Mouse (Mus musculus): ENCODE results near the gene Tecpr1.
A peak's percentile ranks its signal among the peaks of the same experiment; 100 is the strongest.

Gene Tecpr1

GRCm38 (mm10) chr5:144251876-144252577, 28.6 kb upstream of the Tecpr1 start:
- DNase-seq (ENCODE audit: low read depth) = no peak

DNA sequence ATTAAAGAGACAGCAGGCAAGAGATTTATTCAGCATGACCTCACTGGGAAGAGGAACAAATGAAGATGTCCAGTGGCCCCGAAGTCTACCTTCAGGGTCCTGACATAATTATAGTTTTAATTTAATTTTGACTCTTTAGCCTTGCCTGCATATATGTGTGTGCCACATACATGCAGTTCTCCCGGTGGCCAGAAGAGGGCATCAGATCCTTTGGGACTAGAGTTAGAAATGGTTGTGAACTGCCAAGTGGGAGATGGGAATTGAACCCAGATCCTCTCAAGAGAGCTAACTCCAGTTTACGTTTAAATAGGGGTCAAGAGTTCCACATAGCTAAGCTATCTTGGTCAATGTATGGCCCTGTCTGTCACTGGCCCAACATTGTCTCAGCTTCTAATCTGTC, 26.5 kb upstream of the Tecpr1 start:
- DNase-seq (ENCODE audit: low read depth) = no peak

GRCm38 (mm10) chr5:144247906-144248585, 24.6 kb upstream of the Tecpr1 start:
- DNase-seq (ENCODE audit: low read depth) = peak; percentile 44

- DNase-seq (ENCODE audit: low read depth) = no peak
These were observed 23.9 kb upstream of the Tecpr1 start for GRCm38 (mm10) chr5:144247307-144247706.

DNA sequence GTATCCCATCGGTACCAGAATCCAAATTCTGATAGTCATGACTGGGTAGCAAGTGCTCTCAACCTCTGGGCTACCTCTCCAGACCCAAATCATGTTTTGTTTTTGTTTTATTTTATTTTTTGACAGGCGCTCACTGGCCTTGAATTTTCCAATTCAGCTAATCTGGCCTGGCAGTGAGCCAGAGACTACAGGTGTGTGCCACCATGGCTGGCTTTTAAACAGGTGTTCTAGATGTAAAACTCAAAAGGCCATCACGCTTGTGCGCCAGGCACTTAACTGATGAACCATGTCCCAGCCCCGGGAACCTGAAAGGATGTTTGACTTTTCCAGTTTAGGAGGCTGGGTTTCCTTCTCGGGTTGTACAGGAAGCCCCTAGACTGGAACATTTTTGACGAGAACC, 23.3 kb upstream of the Tecpr1 start:
- no peak for DNase-seq (ENCODE audit: low read depth)

- DNase-seq (ENCODE audit: low read depth) = no peak
These were observed 22.2 kb upstream of the Tecpr1 start for GRCm38 (mm10) chr5:144245592-144245991.

DNA sequence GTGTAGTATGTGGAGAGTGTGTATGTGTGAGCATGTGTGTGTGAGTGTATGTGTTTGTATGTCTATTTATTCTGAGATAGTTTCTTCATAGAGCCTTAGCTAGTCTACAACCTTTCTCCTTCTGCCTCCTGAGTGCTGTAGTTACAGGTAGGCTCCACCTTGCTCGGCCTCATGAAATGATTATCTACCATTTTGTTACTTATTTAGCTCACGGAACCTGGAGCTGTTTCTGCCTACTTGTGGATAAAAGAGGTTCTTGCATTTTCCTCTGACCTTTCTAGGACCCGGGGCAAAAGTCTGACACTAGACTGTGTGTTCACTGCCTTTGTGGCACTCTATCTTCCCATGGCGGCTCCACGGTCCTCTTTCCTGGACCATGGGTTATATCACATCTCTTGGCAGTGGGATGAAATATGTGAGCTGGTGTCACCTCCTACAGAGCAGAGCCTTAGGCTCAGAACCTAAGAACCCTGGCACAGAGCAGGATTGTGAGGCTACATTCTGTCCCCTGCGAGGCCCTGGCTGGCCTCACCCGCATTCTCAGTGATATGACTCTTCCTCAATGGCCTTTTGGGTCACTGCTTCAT, 20.6 kb upstream of the Tecpr1 start, which contains the start of gene Bri3:
TSS of gene Bri3 (plus strand) at position 537 of the 587 bp plus-strand sequence.
- no peak for DNase-seq (ENCODE audit: low read depth)

GRCm38 (mm10) chr5:144238969-144239368, 15.6 kb upstream of the Tecpr1 start:
- no peak for DNase-seq (ENCODE audit: low read depth)

- no peak for DNase-seq (ENCODE audit: low read depth)
These were observed 11.3 kb upstream of the Tecpr1 start for GRCm38 (mm10) chr5:144234714-144235113.

- DNase-seq (ENCODE audit: low read depth) = no peak
These were observed 10.8 kb upstream of the Tecpr1 start for GRCm38 (mm10) chr5:144234222-144234621.

DNA sequence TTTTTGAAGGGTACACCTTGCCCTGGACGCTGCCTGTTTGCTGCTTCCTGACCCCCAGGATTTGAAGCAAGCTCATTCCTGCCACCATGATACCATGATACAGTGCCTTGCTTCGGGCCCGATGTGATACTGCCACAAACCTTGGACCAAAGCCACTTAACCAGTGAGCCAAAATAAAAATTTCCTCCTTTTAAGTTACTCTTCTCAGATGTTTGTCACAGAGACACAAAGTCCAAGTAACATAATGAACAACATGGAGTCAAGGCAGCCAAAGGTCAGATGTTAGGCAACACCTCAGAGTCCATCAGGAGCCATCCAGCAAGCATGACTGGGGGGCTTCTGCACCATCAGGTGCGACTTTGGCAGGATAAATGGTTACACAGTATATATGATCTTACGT, 9.1 kb upstream of the Tecpr1 start:
- no peak for DNase-seq (ENCODE audit: low read depth)

DNA sequence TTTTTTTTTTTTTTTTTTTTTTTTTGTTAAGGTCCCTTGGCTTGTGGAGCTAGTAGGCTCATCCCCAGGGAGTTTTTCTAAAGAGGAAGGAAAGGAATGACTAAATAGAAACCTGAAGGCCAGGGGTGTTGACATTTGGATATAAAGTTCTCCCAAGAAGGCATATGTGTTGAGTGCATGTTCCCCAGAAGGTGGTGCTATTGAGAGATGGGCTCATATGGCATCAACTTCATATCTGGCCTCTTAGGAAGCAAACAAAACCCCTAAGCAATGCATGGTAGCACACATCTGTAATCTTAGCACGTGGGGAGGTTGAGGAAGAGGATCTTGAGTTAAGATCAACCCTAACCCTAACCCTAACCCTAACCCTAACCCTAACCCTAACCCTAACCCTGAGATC, 8.0 kb upstream of the Tecpr1 start:
- DNase-seq (ENCODE audit: low read depth) = peak; percentile 68

- no peak for DNase-seq (ENCODE audit: low read depth)
These were observed 6.8 kb upstream of the Tecpr1 start for GRCm38 (mm10) chr5:144230216-144230615.

- DNase-seq (ENCODE audit: low read depth) = no peak
These were observed 2.8 kb upstream of the Tecpr1 start for GRCm38 (mm10) chr5:144226220-144226619.

GRCm38 (mm10) chr5:144223899-144224816, 743 bp upstream of the Tecpr1 start:
- DNase-seq (ENCODE audit: low read depth) = no peak

GRCm38 (mm10) chr5:144222811-144223502, 458 bp downstream of the Tecpr1 start:
- DNase-seq (ENCODE audit: low read depth) = no peak

DNA sequence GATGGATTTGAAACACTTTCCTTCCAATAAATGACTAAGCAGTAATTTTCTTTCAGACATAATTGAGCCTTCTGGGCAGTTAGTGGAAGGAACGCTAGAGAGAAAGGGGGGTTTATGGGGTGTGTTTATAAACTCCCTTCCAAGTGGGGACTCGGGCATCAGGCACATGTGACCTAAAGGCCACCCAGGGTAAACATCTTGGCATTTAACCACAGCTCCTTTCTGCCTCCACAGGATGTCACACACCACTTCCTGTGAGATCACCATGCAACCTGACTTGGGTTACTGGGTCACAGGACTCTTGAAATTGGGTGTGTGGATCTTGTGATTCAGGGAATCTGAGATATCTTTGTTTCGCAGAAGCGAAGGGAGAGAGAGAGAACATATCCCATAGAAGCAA, 2.1 kb downstream of the Tecpr1 start:
- no peak for DNase-seq (ENCODE audit: low read depth)

GRCm38 (mm10) chr5:144219936-144220335, 3.5 kb downstream of the Tecpr1 start:
- DNase-seq (ENCODE audit: low read depth) = no peak

DNA sequence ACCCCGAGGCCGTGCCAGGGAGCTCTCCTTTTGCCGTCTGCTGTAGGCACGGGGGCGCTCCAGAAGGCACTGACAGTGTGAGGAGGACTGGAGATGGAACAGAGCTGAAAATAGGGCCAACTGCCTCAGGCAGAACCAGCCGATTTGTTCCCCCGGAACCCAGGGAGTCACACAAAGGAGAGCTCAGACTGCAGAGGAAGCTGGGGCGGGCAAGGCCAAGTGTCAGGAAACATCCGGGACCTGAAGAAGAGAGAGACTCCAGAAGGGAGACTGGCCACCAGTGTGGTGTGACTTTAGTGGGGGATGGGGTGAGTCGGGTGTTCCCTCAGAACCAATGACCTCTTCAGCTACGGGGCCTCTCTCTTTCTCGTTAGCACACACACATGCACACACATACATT, 4.1 kb downstream of the Tecpr1 start:
- DNase-seq (ENCODE audit: low read depth) = no peak

- no peak for DNase-seq (ENCODE audit: low read depth)
These were observed 5.4 kb downstream of the Tecpr1 start for GRCm38 (mm10) chr5:144218061-144218460.

GRCm38 (mm10) chr5:144215992-144216391, 7.4 kb downstream of the Tecpr1 start:
- DNase-seq (ENCODE audit: low read depth) = no peak

- peak; percentile 74 for DNase-seq (ENCODE audit: low read depth)
These were observed 9.0 kb downstream of the Tecpr1 start for GRCm38 (mm10) chr5:144214453-144214852.

All from NIH3T3 (cell line).